Mouse (Mus musculus): ENCODE measurements at regions not wholly inside any gene's neighbourhood (a gene's known extent, or its start where the extent isn't known, plus 50 kb on each side); places are given as distances from the start of the nearest gene placed in this dataset.
"Not testable (repeated sequence)": the region's sequence is repeated elsewhere in the genome, so short reads cannot be mapped to it uniquely, and the experiment has no call there.

DNA sequence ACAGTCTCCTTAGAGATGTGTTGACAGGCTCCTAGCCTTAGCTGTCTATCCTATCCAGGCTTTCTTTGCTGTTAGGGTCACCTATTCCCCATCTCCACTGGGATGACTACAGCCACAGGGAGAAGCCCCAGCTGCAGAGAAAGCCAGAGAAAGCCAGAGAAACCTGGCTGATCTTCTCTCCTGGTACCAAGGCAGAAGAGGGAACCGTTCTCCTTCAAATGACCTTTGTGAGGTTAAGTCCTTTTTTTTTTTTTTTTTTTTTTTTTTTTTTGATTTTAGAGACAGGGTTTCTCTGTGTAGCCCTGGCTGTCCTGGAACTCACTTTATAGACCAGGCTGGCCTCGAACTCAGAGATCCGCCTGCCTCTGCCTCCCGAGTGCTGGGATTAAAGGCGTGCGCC is 91.1 kb upstream of the Gm9887 start:
- not testable (repeated sequence) for H3K36me3 ChIP-seq (ENCODE audit: control insufficient read depth, insufficient read depth); H3K4me1 ChIP-seq (ENCODE audit: control insufficient read depth, low read depth, low read length); ATAC-seq (ENCODE audit: low read depth); H3K9me3 ChIP-seq (replicated peaks; ENCODE audit: control insufficient read depth, low read length); H3K27ac ChIP-seq (ENCODE audit: low read length); H3K27me3 ChIP-seq (ENCODE audit: control insufficient read depth, insufficient read depth, low read depth, low read length); H3K4me3 ChIP-seq (ENCODE audit: low read depth, low read length); H3K9ac ChIP-seq (ENCODE audit: low read depth, low read length); H3K4me2 ChIP-seq (ENCODE audit: low read depth, low read length)
- WGBS (ENCODE audit: insufficient replicate concordance) = 75% methylated on average over 6 of the region's 6 CpGs

DNA sequence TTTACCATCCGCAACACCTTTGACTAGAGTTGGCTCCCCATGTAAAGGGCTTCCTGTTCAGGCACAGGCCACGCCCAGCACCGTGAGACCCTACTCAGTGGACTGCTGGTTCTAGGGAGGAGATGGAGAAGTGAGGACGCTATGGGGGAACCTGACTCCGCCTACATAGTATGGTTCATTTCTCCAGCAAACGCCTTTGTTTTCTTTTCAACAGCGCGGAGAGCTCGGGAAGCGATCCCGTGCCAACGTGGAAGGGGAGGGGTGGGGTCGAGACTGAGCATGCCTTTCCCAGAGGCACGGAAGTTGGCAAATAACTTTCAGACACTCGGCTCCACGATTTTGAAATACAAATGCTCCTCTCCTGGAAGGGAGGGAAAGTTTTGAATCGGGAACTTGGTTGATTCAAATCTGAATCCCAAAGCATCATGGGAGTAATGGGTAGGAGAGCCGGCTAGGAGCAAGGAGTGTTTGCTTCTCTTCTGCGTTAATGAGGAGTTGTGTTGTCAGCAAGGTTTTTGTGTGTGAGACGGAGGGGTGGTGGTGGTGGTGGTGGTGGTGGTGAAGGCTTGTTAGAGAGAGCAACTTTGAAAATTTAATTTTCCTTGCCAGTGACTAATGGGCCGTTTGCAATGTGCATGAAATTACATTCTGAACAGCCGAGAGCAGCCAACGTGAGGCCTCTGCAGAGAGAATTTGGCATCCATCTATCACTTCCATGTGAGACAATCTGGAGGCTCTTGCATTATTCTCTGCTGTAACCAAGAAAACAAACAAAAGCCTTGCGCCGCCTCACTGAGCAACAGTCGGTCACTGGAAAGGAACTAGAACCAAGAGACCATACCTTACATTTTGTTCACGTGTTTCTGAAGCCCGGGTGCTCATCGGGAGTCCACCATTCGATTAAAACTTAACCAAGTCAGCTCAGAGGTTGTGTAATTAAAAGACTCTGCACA is 89.9 kb upstream of the Gm9887 start:
- peak overlapping the region; percentile 58 for H3K4me3 ChIP-seq (ENCODE audit: low read depth, low read length)
- H3K9me3 ChIP-seq (replicated peaks; ENCODE audit: control insufficient read depth, low read length) = no peaks in the 10 kb centered on the region
- ATAC-seq (ENCODE audit: low read depth) = peak; percentile 37; the same call in 1 of the 2 replicates
- H3K9ac ChIP-seq (ENCODE audit: low read depth, low read length) = peak overlapping the region; percentile 51
- 24% methylated on average over 30 of the region's 30 CpGs for WGBS (ENCODE audit: insufficient replicate concordance)
- H3K4me1 ChIP-seq (ENCODE audit: control insufficient read depth, low read depth, low read length) = peaks cover 8% of the 10 kb centered on the region
- H3K27ac ChIP-seq (ENCODE audit: low read length) = peak overlapping the region; percentile 35
- no peaks in the 10 kb centered on the region for H3K36me3 ChIP-seq (ENCODE audit: control insufficient read depth, insufficient read depth)
- peak overlapping the region; percentile 72 for H3K4me2 ChIP-seq (ENCODE audit: low read depth, low read length)
- no peaks in the 10 kb centered on the region for H3K27me3 ChIP-seq (ENCODE audit: control insufficient read depth, insufficient read depth, low read depth, low read length)

DNA sequence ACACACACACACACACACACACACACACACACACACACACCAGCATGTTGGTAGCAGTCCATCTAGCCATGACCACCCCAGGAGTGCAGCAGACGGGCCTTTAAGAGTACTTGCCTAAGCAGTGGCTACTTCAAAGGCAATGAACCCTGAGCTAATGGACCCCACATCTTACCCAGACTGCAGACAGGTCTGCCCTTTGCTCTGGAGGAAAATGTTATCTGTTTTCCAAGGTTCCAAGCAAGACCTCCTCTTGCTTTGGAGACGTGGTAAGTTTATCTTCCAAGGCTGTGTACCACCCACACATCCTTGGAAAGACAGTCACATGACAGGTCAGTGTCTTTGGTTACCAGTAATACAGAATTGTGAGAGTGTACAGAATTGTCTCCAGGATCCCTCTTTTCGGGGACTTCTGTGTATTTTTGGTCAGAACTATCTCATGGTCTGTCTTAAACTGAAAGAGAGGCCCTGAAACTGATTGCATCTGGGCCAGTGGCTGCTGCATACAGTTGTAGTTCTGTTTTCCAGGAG is 88.4 kb upstream of the Gm9887 start:
- H3K4me1 ChIP-seq (ENCODE audit: control insufficient read depth, low read depth, low read length) = peaks cover 8% of the 10 kb centered on the region
- H3K9ac ChIP-seq (ENCODE audit: low read depth, low read length) = no peak overlapping the region
- no peak overlapping the region for H3K4me2 ChIP-seq (ENCODE audit: low read depth, low read length)
- no peak overlapping the region for H3K4me3 ChIP-seq (ENCODE audit: low read depth, low read length)
- H3K27me3 ChIP-seq (ENCODE audit: control insufficient read depth, insufficient read depth, low read depth, low read length) = no peaks in the 10 kb centered on the region
- ATAC-seq (ENCODE audit: low read depth) = no peak
- WGBS (ENCODE audit: insufficient replicate concordance) = 56% methylated on average over 3 of the region's 3 CpGs
- H3K36me3 ChIP-seq (ENCODE audit: control insufficient read depth, insufficient read depth) = no peaks in the 10 kb centered on the region
- no peaks in the 10 kb centered on the region for H3K9me3 ChIP-seq (replicated peaks; ENCODE audit: control insufficient read depth, low read length)
- no peak overlapping the region for H3K27ac ChIP-seq (ENCODE audit: low read length)

DNA sequence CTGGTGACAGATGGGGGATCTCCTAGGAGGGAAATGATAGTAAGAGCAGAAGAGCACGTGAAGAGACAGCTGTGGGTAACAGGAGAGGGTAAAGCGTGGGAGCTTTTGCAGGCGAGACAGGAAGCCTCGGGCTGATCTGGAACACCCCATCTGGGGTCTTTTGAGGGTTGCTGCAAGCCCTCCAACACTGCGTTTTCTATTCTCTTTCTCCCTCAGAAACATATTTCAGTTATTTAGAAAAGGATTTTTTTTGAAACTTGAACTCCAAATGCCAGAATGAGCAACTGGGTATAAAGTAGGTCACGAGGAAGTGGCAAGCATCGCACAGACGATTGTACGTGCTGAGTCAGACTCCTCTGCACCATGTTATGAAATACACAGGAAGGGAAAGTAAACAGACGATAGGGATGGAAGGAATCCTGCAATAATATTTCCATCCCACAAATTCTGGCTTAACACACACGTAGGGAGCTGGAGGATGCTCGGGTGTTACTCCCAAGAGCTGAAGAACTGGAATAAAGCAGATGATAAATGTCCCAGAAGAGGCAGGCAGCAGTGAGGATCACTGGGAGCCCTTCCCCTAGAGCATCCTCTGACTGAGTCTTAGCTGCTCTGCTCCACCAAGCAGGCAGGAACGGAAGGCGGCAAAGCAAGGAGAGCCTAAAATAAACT is 86.0 kb upstream of the Gm9887 start:
- no peaks in the 10 kb centered on the region for H3K36me3 ChIP-seq (ENCODE audit: control insufficient read depth, insufficient read depth)
- no peak overlapping the region for H3K4me3 ChIP-seq (ENCODE audit: low read depth, low read length)
- peaks cover 8% of the 10 kb centered on the region for H3K4me1 ChIP-seq (ENCODE audit: control insufficient read depth, low read depth, low read length)
- H3K9me3 ChIP-seq (replicated peaks; ENCODE audit: control insufficient read depth, low read length) = no peaks in the 10 kb centered on the region
- H3K27ac ChIP-seq (ENCODE audit: low read length) = peak overlapping the region; percentile 46
- peak; percentile 51; the same call in 1 of the 2 replicates for ATAC-seq (ENCODE audit: low read depth)
- H3K9ac ChIP-seq (ENCODE audit: low read depth, low read length) = no peak overlapping the region
- H3K27me3 ChIP-seq (ENCODE audit: control insufficient read depth, insufficient read depth, low read depth, low read length) = no peaks in the 10 kb centered on the region
- no peak overlapping the region for H3K4me2 ChIP-seq (ENCODE audit: low read depth, low read length)
- 35% methylated on average over 14 of the region's 14 CpGs for WGBS (ENCODE audit: insufficient replicate concordance)

DNA sequence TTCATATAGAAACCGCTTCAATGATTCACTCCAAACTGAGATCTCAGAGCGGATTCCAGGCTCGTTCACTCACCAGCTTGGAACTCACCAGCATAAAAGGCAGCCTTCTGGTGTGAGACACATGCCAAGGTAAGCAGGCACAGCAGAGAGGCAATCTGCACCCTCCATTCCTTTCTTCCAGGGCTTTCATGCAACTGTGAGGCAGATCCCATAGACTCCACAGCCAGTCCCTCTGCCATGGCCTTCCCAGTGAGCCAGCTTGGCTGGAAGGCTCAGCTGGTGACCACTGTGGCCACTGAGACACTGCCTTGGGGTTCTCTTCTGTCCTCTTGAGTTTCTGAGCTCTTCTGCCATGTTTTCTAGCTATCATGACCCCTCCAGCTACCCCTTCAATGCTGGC is 84.5 kb upstream of the Gm9887 start:
- no peak overlapping the region for H3K27ac ChIP-seq (ENCODE audit: low read length)
- no peak for ATAC-seq (ENCODE audit: low read depth)
- H3K36me3 ChIP-seq (ENCODE audit: control insufficient read depth, insufficient read depth) = no peaks in the 10 kb centered on the region
- no peak overlapping the region for H3K4me2 ChIP-seq (ENCODE audit: low read depth, low read length)
- H3K9ac ChIP-seq (ENCODE audit: low read depth, low read length) = no peak overlapping the region
- no peak overlapping the region for H3K4me3 ChIP-seq (ENCODE audit: low read depth, low read length)
- peaks cover under 1% of the 10 kb centered on the region for H3K4me1 ChIP-seq (ENCODE audit: control insufficient read depth, low read depth, low read length)
- WGBS (ENCODE audit: insufficient replicate concordance) = 78% methylated on average over 3 of the region's 3 CpGs
- H3K9me3 ChIP-seq (replicated peaks; ENCODE audit: control insufficient read depth, low read length) = no peaks in the 10 kb centered on the region
- no peaks in the 10 kb centered on the region for H3K27me3 ChIP-seq (ENCODE audit: control insufficient read depth, insufficient read depth, low read depth, low read length)

DNA sequence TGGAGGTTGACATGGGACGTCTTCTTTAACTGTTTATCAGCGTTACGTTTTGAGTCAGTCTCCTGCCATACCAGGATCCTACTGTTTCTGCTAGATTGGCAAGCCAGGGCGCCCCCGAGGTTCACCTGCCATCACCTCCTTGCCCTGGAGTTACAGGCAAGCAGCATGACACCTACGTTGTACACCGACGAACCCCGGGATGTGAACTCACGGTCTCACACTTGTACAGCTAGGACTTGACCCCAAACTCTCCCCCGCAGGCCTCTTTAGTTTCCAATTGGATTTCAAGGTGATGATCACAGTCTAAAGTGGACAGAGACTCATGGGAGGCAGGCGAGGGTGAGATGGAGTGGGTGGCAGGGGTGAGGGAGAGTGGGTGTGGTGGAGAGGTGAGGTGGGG is 83.9 kb upstream of the Gm9887 start:
- H3K27ac ChIP-seq (ENCODE audit: low read length) = no peak overlapping the region
- no peaks in the 10 kb centered on the region for H3K27me3 ChIP-seq (ENCODE audit: control insufficient read depth, insufficient read depth, low read depth, low read length)
- WGBS (ENCODE audit: insufficient replicate concordance) = 67% methylated on average over 12 of the region's 12 CpGs
- H3K4me1 ChIP-seq (ENCODE audit: control insufficient read depth, low read depth, low read length) = no peaks in the 10 kb centered on the region; the same call in 1 of the 2 replicates
- H3K9me3 ChIP-seq (replicated peaks; ENCODE audit: control insufficient read depth, low read length) = no peaks in the 10 kb centered on the region
- H3K9ac ChIP-seq (ENCODE audit: low read depth, low read length) = no peak overlapping the region
- no peak for ATAC-seq (ENCODE audit: low read depth)
- no peak overlapping the region for H3K4me2 ChIP-seq (ENCODE audit: low read depth, low read length)
- H3K4me3 ChIP-seq (ENCODE audit: low read depth, low read length) = no peak overlapping the region
- no peaks in the 10 kb centered on the region for H3K36me3 ChIP-seq (ENCODE audit: control insufficient read depth, insufficient read depth)

DNA sequence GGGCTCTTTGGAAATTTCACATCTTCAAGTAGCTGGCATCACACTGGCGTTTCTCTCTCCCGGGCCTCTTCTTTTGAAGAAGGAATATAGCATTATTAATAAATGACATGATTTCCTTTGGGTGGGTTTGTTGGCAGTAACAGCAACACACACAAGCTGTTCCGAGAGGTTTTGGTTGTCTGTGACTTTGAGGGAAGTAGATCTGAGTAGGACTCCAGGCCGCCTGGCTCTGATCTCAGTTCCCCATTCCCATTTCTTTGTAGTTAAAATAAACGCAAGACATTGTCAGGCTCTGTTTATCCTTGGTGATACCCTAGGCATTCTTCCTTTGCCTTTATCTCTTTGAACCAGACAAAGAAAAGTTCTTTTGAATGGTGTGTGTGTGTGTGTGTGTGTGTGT is 83.3 kb upstream of the Gm9887 start:
- no peak for ATAC-seq (ENCODE audit: low read depth)
- 50% methylated on average over 5 of the region's 5 CpGs for WGBS (ENCODE audit: insufficient replicate concordance)
- H3K9me3 ChIP-seq (replicated peaks; ENCODE audit: control insufficient read depth, low read length) = no peaks in the 10 kb centered on the region

DNA sequence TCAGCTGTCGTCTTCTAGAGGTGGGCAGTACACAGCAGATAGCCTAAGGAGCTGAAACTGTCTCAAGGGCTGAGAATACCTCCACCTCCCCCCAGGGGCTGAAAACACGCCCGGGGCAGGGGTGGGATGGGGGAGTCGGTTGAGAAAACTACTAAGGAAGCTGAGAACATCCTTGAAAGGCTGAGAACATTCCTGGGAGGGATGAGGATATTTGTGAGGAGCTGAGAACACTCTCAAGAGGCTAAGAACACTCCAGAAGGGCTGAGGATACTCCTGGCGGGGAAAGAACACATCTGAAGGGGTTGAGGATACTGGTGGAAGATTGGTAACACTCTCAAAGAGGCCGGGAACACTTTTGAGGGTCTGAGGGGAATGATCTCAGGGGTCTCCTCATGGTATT is 81.3 kb upstream of the Gm9887 start:
- Histone ChIP-seq H3K4me2 (ENCODE audit: low read depth, low read length) (no peak overlapping the region), H3K9ac (ENCODE audit: low read depth, low read length) (no peak overlapping the region), H3K36me3 (ENCODE audit: control insufficient read depth, insufficient read depth) (no peaks in the 10 kb centered on the region), H3K4me3 (ENCODE audit: low read depth, low read length) (no peak overlapping the region), H3K9me3 (replicated peaks; ENCODE audit: control insufficient read depth, low read length) (no peaks in the 10 kb centered on the region), H3K27me3 (ENCODE audit: control insufficient read depth, insufficient read depth, low read depth, low read length) (no peaks in the 10 kb centered on the region), H3K4me1 (ENCODE audit: control insufficient read depth, low read depth, low read length) (no peaks in the 10 kb centered on the region; the same call in 1 of the 2 replicates), H3K27ac (ENCODE audit: low read length) (no peak overlapping the region)
- no peak for ATAC-seq (ENCODE audit: low read depth)
- 48% methylated on average over 6 of the region's 6 CpGs for WGBS (ENCODE audit: insufficient replicate concordance)

More for the DNA sequence above, 83.3 kb upstream of the Gm9887 start:
- Histone ChIP-seq H3K9ac (ENCODE audit: low read depth, low read length) (no peak overlapping the region), H3K36me3 (ENCODE audit: control insufficient read depth, insufficient read depth) (no peaks in the 10 kb centered on the region), H3K27ac (ENCODE audit: low read length) (no peak overlapping the region), H3K4me1 (ENCODE audit: control insufficient read depth, low read depth, low read length) (no peaks in the 10 kb centered on the region; the same call in 1 of the 2 replicates), H3K4me2 (ENCODE audit: low read depth, low read length) (no peak overlapping the region), H3K27me3 (ENCODE audit: control insufficient read depth, insufficient read depth, low read depth, low read length) (no peaks in the 10 kb centered on the region), H3K4me3 (ENCODE audit: low read depth, low read length) (no peak overlapping the region)

DNA sequence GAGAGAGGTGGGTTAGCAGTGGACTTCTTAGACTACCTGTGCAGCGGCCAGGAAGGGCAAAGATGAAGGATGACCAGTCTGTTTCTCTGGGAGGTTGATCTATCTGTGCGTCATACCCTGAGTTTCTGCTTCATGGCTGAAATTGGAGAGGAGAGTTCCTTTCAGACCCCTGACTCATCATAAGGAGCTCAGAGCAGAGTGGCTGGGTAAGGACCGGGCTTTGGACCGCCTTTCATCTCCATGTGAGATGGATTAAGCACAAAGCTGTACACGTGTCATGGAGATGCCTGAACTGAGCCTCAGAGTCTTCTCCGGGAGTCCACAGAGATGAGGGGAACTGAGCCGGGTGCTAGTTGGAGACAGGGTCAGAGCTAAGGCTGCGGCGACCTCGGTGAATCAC is 80.7 kb upstream of the Gm9887 start:
- no peak overlapping the region for H3K4me2 ChIP-seq (ENCODE audit: low read depth, low read length)
- H3K9ac ChIP-seq (ENCODE audit: low read depth, low read length) = no peak overlapping the region
- H3K4me1 ChIP-seq (ENCODE audit: control insufficient read depth, low read depth, low read length) = peaks cover 2% of the 10 kb centered on the region; the same call in 1 of the 2 replicates
- H3K27me3 ChIP-seq (ENCODE audit: control insufficient read depth, insufficient read depth, low read depth, low read length) = no peaks in the 10 kb centered on the region
- WGBS (ENCODE audit: insufficient replicate concordance) = 72% methylated on average over 10 of the region's 10 CpGs
- H3K4me3 ChIP-seq (ENCODE audit: low read depth, low read length) = no peak overlapping the region
- H3K27ac ChIP-seq (ENCODE audit: low read length) = no peak overlapping the region
- no peaks in the 10 kb centered on the region for H3K9me3 ChIP-seq (replicated peaks; ENCODE audit: control insufficient read depth, low read length)
- H3K36me3 ChIP-seq (ENCODE audit: control insufficient read depth, insufficient read depth) = no peaks in the 10 kb centered on the region
- ATAC-seq (ENCODE audit: low read depth) = no peak

Data from liver, embryonic 16.5 days (tissue).